Mouse (Mus musculus) ES-E14 (cell line): ENCODE measurements at regions not wholly inside any gene's neighbourhood (a gene's known extent, or its start where the extent isn't known, plus 50 kb on each side); places are given as distances from the start of the nearest gene placed in this dataset.

Source experiments
- CHD2 ChIP-seq: IDR thresholded peaks from 2 replicates; pipeline ENCODE4 v1.6.1; 2014; ENCODE audit warnings: mild to moderate bottlenecking, low read depth, low read length, inconsistent platforms
- HCFC1 ChIP-seq: IDR thresholded peaks from 2 replicates; pipeline ENCODE4 v1.6.1; 2012; ENCODE audit warnings: low read length, inconsistent platforms, borderline replicate concordance; ENCODE audit not compliant: insufficient read depth
- MAFK ChIP-seq: IDR thresholded peaks from 2 replicates; pipeline ENCODE4 v1.6.1; 2014; ENCODE audit warnings: mild to moderate bottlenecking, low read depth, low read length, inconsistent platforms; ENCODE audit not compliant: insufficient read depth
- ZC3H11A ChIP-seq: IDR thresholded peaks from 2 replicates; pipeline ENCODE4 v1.6.1; 2012; ENCODE audit warnings: low read depth, mild to moderate bottlenecking, inconsistent platforms, low read length, borderline replicate concordance
- ZNF384 ChIP-seq: IDR thresholded peaks from 2 replicates; pipeline ENCODE4 v1.6.1; 2012; ENCODE audit warnings: low read depth, low read length, inconsistent platforms

- TF ChIP-seq CHD2 (no peak), ZNF384 (no peak), MAFK (no peak), HCFC1 (no peak), ZC3H11A (no peak)
These were observed 98.8 kb upstream of the Pik3r1 start for GRCm38 (mm10) chr13:101866843-101867242.
